Mouse (Mus musculus) gastrocnemius, postnatal 4 days (tissue): ENCODE data around the gene Pkig. TPM values are rescaled to one million over a fixed set of nuclear protein-coding genes. Genes with fewer than 3 reads are reported as not detected.
A peak's percentile ranks its signal among the peaks of the same experiment; 100 is the strongest.
"Not testable (repeated sequence)": the region's sequence is repeated elsewhere in the genome, so short reads cannot be mapped to it uniquely, and the experiment has no call there.

ENCODE experiments used
- DNase-seq, 2 experiments: peaks; one replicate each; pipeline ENCODE4 v3.0.0; 2021 to 2022; ENCODE audit warnings: low spot score in 2 of 2, mixed read lengths in 2 of 2
- long read RNA-seq, 2 experiments: library from polyadenylated mRNA; stranded (forward); transcript quantifications; one replicate each; pipeline ENCODE4 v2.0.0; 2021
- total RNA-seq, 2 experiments: library from RNA; stranded (reverse); gene quantifications; 2 replicates each; pipeline ENCODE4 v1.2.3; 2021

The Pkig gene
- total RNA-seq, result 100 to 1,000 TPM; 153 to 176 TPM
- long read RNA-seq, experiment 1, transcript Pkig-201 (4 exons, 1,036 nt), result major isoform, 106 of 266 reads
- long read RNA-seq, experiment 1, transcript Pkig-203 (4 exons, 1,059 nt), result minor isoform, 55 of 266 reads
- long read RNA-seq, experiment 1, transcript Pkig-204 (4 exons, 762 nt), result minor isoform, 45 of 266 reads
- long read RNA-seq, experiment 1, transcript Pkig-202 (5 exons, 640 nt), result minor isoform, 6 of 266 reads
- long read RNA-seq, experiment 1, partial matches to known transcripts, result 21 of 266 reads
- long read RNA-seq, experiment 1, other reads (novel, unspliced or antisense), result 21 of 266 reads
- long read RNA-seq, experiment 2, transcript Pkig-203 (4 exons, 1,059 nt), result minor isoform, 45 of 258 reads
- long read RNA-seq, experiment 2, transcript Pkig-204 (4 exons, 762 nt), result minor isoform, 50 of 258 reads
- long read RNA-seq, experiment 2, transcript Pkig-202 (5 exons, 640 nt), result minor isoform, 7 of 258 reads
- long read RNA-seq, experiment 2, transcript Pkig-201 (4 exons, 1,036 nt), result major isoform, 87 of 258 reads
- long read RNA-seq, experiment 2, partial matches to known transcripts, result 43 of 258 reads
- long read RNA-seq, experiment 2, other reads (novel, unspliced or antisense), result 13 of 258 reads

GRCm38 (mm10) chr2:163657975-163658886 lies at the start of gene Pkig:
Gene Pkig (plus strand): TSS chr2:163658386.
- peak; percentile 70 to 87 for DNase-seq

GRCm38 (mm10) chr2:163609281-163609975 lies 48.8 kb upstream of the Pkig start:
- no peak for DNase-seq

- no peak for DNase-seq
Measured at GRCm38 (mm10) chr2:163611176-163611575, 47.0 kb upstream of the Pkig start.

- no peak for DNase-seq
Measured at GRCm38 (mm10) chr2:163613206-163613605, 45.0 kb upstream of the Pkig start.

GRCm38 (mm10) chr2:163613990-163614389 lies 44.2 kb upstream of the Pkig start:
- DNase-seq, result no peak

GRCm38 (mm10) chr2:163615401-163615800 lies 42.8 kb upstream of the Pkig start:
- DNase-seq, result no peak

- DNase-seq, result no peak
Measured at GRCm38 (mm10) chr2:163615906-163616651, 42.1 kb upstream of the Pkig start.

GRCm38 (mm10) chr2:163616652-163617227 lies 41.4 kb upstream of the Pkig start:
- DNase-seq, result no peak

GRCm38 (mm10) chr2:163617232-163617863 lies 40.8 kb upstream of the Pkig start:
- DNase-seq, result no peak

GRCm38 (mm10) chr2:163617874-163618273 lies 40.3 kb upstream of the Pkig start:
- no peak for DNase-seq

- DNase-seq, result no peak
Measured at GRCm38 (mm10) chr2:163620451-163620850, 37.7 kb upstream of the Pkig start.

GRCm38 (mm10) chr2:163621401-163621800 lies 36.8 kb upstream of the Pkig start:
- not testable (repeated sequence) for DNase-seq

GRCm38 (mm10) chr2:163631223-163631622 lies 27.0 kb upstream of the Pkig start:
- no peak for DNase-seq

- no peak for DNase-seq
Measured at GRCm38 (mm10) chr2:163631715-163632114, 26.5 kb upstream of the Pkig start.

- DNase-seq, result no peak
Measured at GRCm38 (mm10) chr2:163634211-163634610, 24.0 kb upstream of the Pkig start.

- no peak for DNase-seq
Measured at GRCm38 (mm10) chr2:163636057-163636456, 22.1 kb upstream of the Pkig start.

GRCm38 (mm10) chr2:163637655-163638266 lies 20.4 kb upstream of the Pkig start:
- DNase-seq, result no peak

GRCm38 (mm10) chr2:163640493-163640892 lies 17.7 kb upstream of the Pkig start:
- no peak for DNase-seq

GRCm38 (mm10) chr2:163641681-163642080 lies 16.5 kb upstream of the Pkig start:
- DNase-seq, result no peak
